ENCODE assay signal across 8 mouse cellular contexts in the genomic region with DNA sequence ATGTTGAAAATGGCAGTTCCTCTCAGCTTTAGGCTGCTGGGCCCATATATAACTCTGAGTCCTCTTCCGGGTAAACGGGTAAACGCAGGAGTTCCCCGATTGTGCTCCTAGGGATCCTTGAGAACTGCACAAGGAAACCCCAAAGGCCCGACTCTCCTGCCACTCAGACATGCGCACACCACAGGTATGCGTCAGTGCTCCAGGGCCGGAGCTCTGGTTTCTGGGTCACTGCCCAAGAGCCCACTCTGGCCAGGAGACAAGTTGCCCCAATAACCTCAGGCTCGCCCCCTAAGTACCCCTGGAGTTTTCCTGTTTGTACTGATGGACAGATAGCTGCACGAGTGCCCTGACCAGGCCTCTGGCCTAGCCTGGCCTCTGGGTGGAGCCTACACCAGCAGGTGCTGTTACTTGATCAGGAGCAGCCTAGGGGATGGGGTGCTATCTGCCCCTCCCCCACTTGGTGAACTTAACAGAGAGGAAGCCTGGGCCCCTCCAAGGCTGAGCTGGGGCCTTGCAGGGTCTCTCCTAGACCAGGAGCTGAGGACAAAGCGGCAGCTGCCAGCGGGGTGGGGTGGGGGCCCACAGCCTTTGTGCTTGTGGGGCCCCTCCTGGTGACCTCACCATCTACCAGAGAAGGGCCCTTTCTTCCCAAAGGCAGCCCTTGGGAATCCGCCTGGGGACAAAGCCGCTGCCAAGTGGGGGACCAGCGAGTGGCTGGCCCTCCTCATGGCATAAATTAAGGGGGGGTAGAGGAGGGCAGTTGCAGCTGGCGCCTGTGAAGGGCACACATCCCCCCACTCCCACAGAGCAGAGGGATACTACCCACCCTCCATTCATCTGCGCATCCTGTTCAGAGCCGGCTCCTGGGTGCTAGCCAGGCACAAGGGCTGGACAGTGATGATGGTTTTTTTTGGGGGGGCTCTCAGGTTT. TPM values are rescaled to one million over a fixed set of nuclear protein-coding genes. Genes with fewer than 3 reads are reported as not detected.
A peak's percentile ranks its signal among the peaks of the same experiment; 100 is the strongest.
DNase-seq lines count a peak whose midpoint lies in the region; ATAC-seq and TF ChIP-seq lines count a peak whose summit lies in the region.

No protein-coding gene starts in this region.

- H3K9me3 ChIP-seq in lung, embryonic 14.5 days (ENCODE audit: low read depth, low read length) = no peaks in the 10 kb centered on the region
- H3K9me3 ChIP-seq in hindbrain, embryonic 16.5 days (ENCODE audit: control insufficient read depth, low read length) = no peaks in the 10 kb centered on the region
- no peaks in the 10 kb centered on the region for H3K9me3 ChIP-seq in limb, embryonic 11.5 days (ENCODE audit: control insufficient read depth, low read length)
- H3K9me3 ChIP-seq in neural tube, embryonic 13.5 days = no peaks in the 10 kb centered on the region

- ATAC-seq in lung, embryonic 14.5 days (ENCODE audit: insufficient read depth) = peak; percentile 33
- peak; percentile 81 for ATAC-seq in hindbrain, embryonic 16.5 days
- ATAC-seq in limb, embryonic 11.5 days (ENCODE audit: insufficient number of reproducible peaks, low FRiP score, low TSS enrichment, low read depth) = peak; percentile 52; the same call in 1 of the 2 replicates
- ATAC-seq in neural tube, embryonic 13.5 days (ENCODE audit: low read depth) = peak; percentile 81
- no peak for ATAC-seq in megakaryocyte progenitor cell, adult 5-6 weeks (replicated peaks; ENCODE audit: poor library complexity)

- WGBS in lung, embryonic 14.5 days = 45% methylated on average over 18 of the region's 18 CpGs
- WGBS in hindbrain, embryonic 16.5 days = 7% methylated on average over 18 of the region's 18 CpGs
- 49% methylated on average over 18 of the region's 18 CpGs for WGBS in limb, embryonic 11.5 days
- WGBS in neural tube, embryonic 13.5 days = 11% methylated on average over 18 of the region's 18 CpGs

- peak overlapping the region; percentile 35 for H3K9ac ChIP-seq in lung, embryonic 14.5 days
- H3K9ac ChIP-seq in hindbrain, embryonic 16.5 days (ENCODE audit: low read depth, low read length) = peak overlapping the region; percentile 39
- H3K9ac ChIP-seq in limb, embryonic 11.5 days (ENCODE audit: low read length) = peak overlapping the region; percentile 12; the same call in 1 of the 2 replicates
- peak overlapping the region; percentile 59 for H3K9ac ChIP-seq in neural tube, embryonic 13.5 days

- H3K36me3 ChIP-seq in lung, embryonic 14.5 days (ENCODE audit: insufficient read depth) = no peaks in the 10 kb centered on the region
- H3K36me3 ChIP-seq in hindbrain, embryonic 16.5 days (ENCODE audit: control insufficient read depth, insufficient read depth, low read length) = no peaks in the 10 kb centered on the region
- no peaks in the 10 kb centered on the region for H3K36me3 ChIP-seq in limb, embryonic 11.5 days (ENCODE audit: control insufficient read depth, insufficient read depth, low read length)
- H3K36me3 ChIP-seq in neural tube, embryonic 13.5 days = no peaks in the 10 kb centered on the region

- peaks cover 28% of the 10 kb centered on the region for H3K4me1 ChIP-seq in lung, embryonic 14.5 days (ENCODE audit: insufficient read depth)
- peaks cover 53% of the 10 kb centered on the region for H3K4me1 ChIP-seq in hindbrain, embryonic 16.5 days (ENCODE audit: control insufficient read depth, insufficient read depth, low read depth, low read length)
- H3K4me1 ChIP-seq in limb, embryonic 11.5 days (ENCODE audit: control insufficient read depth, insufficient read depth, low read length) = peaks cover 18% of the 10 kb centered on the region
- peaks cover 66% of the 10 kb centered on the region for H3K4me1 ChIP-seq in neural tube, embryonic 13.5 days (replicated peaks)

- no peak for DNase-seq in lung, embryonic 14.5 days
- DNase-seq in lung, adult 18-20 months = no peak
- DNase-seq in embryo, embryonic 10.5 days (ENCODE audit: low spot score) = peak; percentile 89
- peak; percentile 45 for DNase-seq in limb, embryonic 11.5 days (ENCODE audit: low spot score)
- DNase-seq in spleen, postnatal 4 days (ENCODE audit: low spot score in 2 of 2) = no peak

- peak overlapping the region; percentile 37 for H3K4me2 ChIP-seq in lung, embryonic 14.5 days
- peak overlapping the region; percentile 34 for H3K4me2 ChIP-seq in hindbrain, embryonic 16.5 days (ENCODE audit: low read length)
- peak overlapping the region; percentile 20 for H3K4me2 ChIP-seq in limb, embryonic 11.5 days (ENCODE audit: low read depth, severe bottlenecking)
- H3K4me2 ChIP-seq in neural tube, embryonic 13.5 days = peak overlapping the region; percentile 38

- peak overlapping the region; percentile 79 for H3K27ac ChIP-seq in lung, embryonic 14.5 days (ENCODE audit: low read depth)
- H3K27ac ChIP-seq in hindbrain, embryonic 16.5 days (ENCODE audit: low read depth, low read length) = peak overlapping the region; percentile 83
- H3K27ac ChIP-seq in limb, embryonic 11.5 days (replicated peaks; ENCODE audit: low read depth, low read length) = no peak overlapping the region; the same call in 1 of the 2 replicates
- H3K27ac ChIP-seq in neural tube, embryonic 13.5 days (replicated peaks) = peak overlapping the region; percentile 94

- H3K27me3 ChIP-seq in lung, embryonic 14.5 days (ENCODE audit: insufficient read depth, low read length) = no peaks in the 10 kb centered on the region
- no peaks in the 10 kb centered on the region for H3K27me3 ChIP-seq in hindbrain, embryonic 16.5 days (replicated peaks; ENCODE audit: control insufficient read depth, insufficient read depth, low read length)
- H3K27me3 ChIP-seq in limb, embryonic 11.5 days (ENCODE audit: control insufficient read depth, insufficient read depth, low read length) = no peaks in the 10 kb centered on the region
- no peaks in the 10 kb centered on the region for H3K27me3 ChIP-seq in neural tube, embryonic 13.5 days

- H3K4me3 ChIP-seq in lung, embryonic 14.5 days (ENCODE audit: low read depth, low read length) = no peak overlapping the region
- no peak overlapping the region for H3K4me3 ChIP-seq in hindbrain, embryonic 16.5 days (ENCODE audit: low read length)
- no peak overlapping the region for H3K4me3 ChIP-seq in limb, embryonic 11.5 days (ENCODE audit: low read depth, low read length)
- H3K4me3 ChIP-seq in neural tube, embryonic 13.5 days = no peak overlapping the region

- 0 out of 2 replicates have a peak, but pooled peaks have one; percentile 7 for TF ChIP-seq CTCF in lung, embryonic 14.5 days (IDR thresholded peaks at IDR 0.05; ENCODE audit: low read depth)

RNA-seq across cellular contexts. Expression of a gene that starts 15.7 kb away (rescaled TPM):
- 8.7 and 9.3 TPM in 2 replicates for polyA plus RNA-seq in lung, embryonic 14.5 days (2014; fragmentation: Nextera tagmentation; extraction: Ambion mirVana)
- polyA plus RNA-seq in hindbrain, embryonic 16.5 days (2015; fragmentation: Nextera tagmentation; extraction: Ambion mirVana) = 8.8 and 11.1 TPM in 2 replicates
- polyA plus RNA-seq in limb, embryonic 11.5 days (2014; fragmentation: Nextera tagmentation; extraction: Ambion mirVana) = 6.3 and 7.4 TPM in 2 replicates
- 7.2 and 8.5 TPM in 2 replicates for polyA plus RNA-seq in neural tube, embryonic 13.5 days (2015; fragmentation: Nextera tagmentation; extraction: Ambion mirVana)
- 8.6 and 8.8 TPM in 2 replicates for total RNA-seq in megakaryocyte progenitor cell, adult 5-6 weeks (2015)
- total RNA-seq in megakaryocyte progenitor cell, adult 5-6 weeks (2017) = 8.0 and 11.2 TPM in 2 replicates

RNA-seq across cellular contexts. Expression of a gene that starts 19.5 kb away (rescaled TPM):
- polyA plus RNA-seq in lung, embryonic 14.5 days (2014; fragmentation: Nextera tagmentation; extraction: Ambion mirVana) = 51.5 and 53.2 TPM in 2 replicates
- 65.3 and 65.7 TPM in 2 replicates for polyA plus RNA-seq in hindbrain, embryonic 16.5 days (2015; fragmentation: Nextera tagmentation; extraction: Ambion mirVana)
- polyA plus RNA-seq in limb, embryonic 11.5 days (2014; fragmentation: Nextera tagmentation; extraction: Ambion mirVana) = 56.8 and 58.2 TPM in 2 replicates
- 57.6 and 66.2 TPM in 2 replicates for polyA plus RNA-seq in neural tube, embryonic 13.5 days (2015; fragmentation: Nextera tagmentation; extraction: Ambion mirVana)
- 23.6 and 25.8 TPM in 2 replicates for total RNA-seq in megakaryocyte progenitor cell, adult 5-6 weeks (2015)
- 29.2 and 46.3 TPM in 2 replicates for total RNA-seq in megakaryocyte progenitor cell, adult 5-6 weeks (2017)

RNA-seq across cellular contexts. Expression of a gene that starts 19.5 kb away (rescaled TPM):
- polyA plus RNA-seq in lung, embryonic 14.5 days (2014; fragmentation: Nextera tagmentation; extraction: Ambion mirVana) = 53.3 and 57.3 TPM in 2 replicates
- 52.9 and 54.7 TPM in 2 replicates for polyA plus RNA-seq in hindbrain, embryonic 16.5 days (2015; fragmentation: Nextera tagmentation; extraction: Ambion mirVana)
- 55.1 and 61.1 TPM in 2 replicates for polyA plus RNA-seq in limb, embryonic 11.5 days (2014; fragmentation: Nextera tagmentation; extraction: Ambion mirVana)
- 52.0 and 59.1 TPM in 2 replicates for polyA plus RNA-seq in neural tube, embryonic 13.5 days (2015; fragmentation: Nextera tagmentation; extraction: Ambion mirVana)
- total RNA-seq in megakaryocyte progenitor cell, adult 5-6 weeks (2015) = 67.5 and 72.1 TPM in 2 replicates
- total RNA-seq in megakaryocyte progenitor cell, adult 5-6 weeks (2017) = 54.7 and 55.7 TPM in 2 replicates

RNA-seq across cellular contexts. Expression of a gene that starts 21.5 kb away (rescaled TPM):
- polyA plus RNA-seq in lung, embryonic 14.5 days (2014; fragmentation: Nextera tagmentation; extraction: Ambion mirVana) = 210 and 217 TPM in 2 replicates
- 1,949 and 2,238 TPM in 2 replicates for polyA plus RNA-seq in hindbrain, embryonic 16.5 days (2015; fragmentation: Nextera tagmentation; extraction: Ambion mirVana)
- 76.4 and 84.4 TPM in 2 replicates for polyA plus RNA-seq in limb, embryonic 11.5 days (2014; fragmentation: Nextera tagmentation; extraction: Ambion mirVana)
- polyA plus RNA-seq in neural tube, embryonic 13.5 days (2015; fragmentation: Nextera tagmentation; extraction: Ambion mirVana) = 1,774 and 1,823 TPM in 2 replicates
- 0.85 and 1.8 TPM in 2 replicates for total RNA-seq in megakaryocyte progenitor cell, adult 5-6 weeks (2015)
- total RNA-seq in megakaryocyte progenitor cell, adult 5-6 weeks (2017) = 2.0 and 4.1 TPM in 2 replicates

Comparison
In these comparisons a context has a peak if more than half of its experiments do, and no peak if none do; other contexts are left out.
1. DNase-seq: peak in embryo, embryonic 10.5 days (single experiment) and limb, embryonic 11.5 days (single experiment); none in lung, embryonic 14.5 days (single experiment), lung, adult 18-20 months (0 of 2) and spleen, postnatal 4 days (0 of 2).
2. Peak in every context shown above with its lines, with median percentiles within 50 percentile points of each other: H3K4me2 ChIP-seq and H3K9ac ChIP-seq.